Mouse (Mus musculus): ENCODE measurements around the gene Efemp2.

GRCm38 (mm10) chr19:5444371-5444908 is 29.3 kb upstream of the Efemp2 start:
- TF ChIP-seq CTCF (IDR thresholded peaks at IDR 0.05) (no peak), EP300 (IDR thresholded peaks at IDR 0.05) (no peak)

Data from lung, postnatal 0 days (tissue).